Mouse (Mus musculus) CD4-positive, CD25-positive, alpha-beta regulatory T cell, adult 4 months (primary cell): ENCODE measurements around the gene Nup210. TPM values are rescaled to one million over a fixed set of nuclear protein-coding genes. Genes with fewer than 3 reads are reported as not detected.

Experiments
- polyA plus RNA-seq, 2 experiments: library from polyadenylated mRNA; unstranded; fragments of 100-300 nt; shearing (Covaris generic); gene quantifications; one replicate each; pipeline ENCODE4 v1.2.1; 2017

The Nup210 gene
- polyA plus RNA-seq, 2 experiments from 2014 or later: 86.2 to 109 TPM

Other genes starting within 250 kb of the Nup210 start
- 1 to 10 TPM; 6.6 to 8.9 TPM for gene Iqsec1, start 128.1 kb downstream of the Nup210 start, polyA plus RNA-seq
- gene Hdac11, start 39.8 kb upstream of the Nup210 start, polyA plus RNA-seq: 1 to 10 TPM; 1.5 to 2.0 TPM
- gene Fbln2, start 95.6 kb upstream of the Nup210 start, polyA plus RNA-seq: under 1 TPM; 0.86 to 0.90 TPM